Mouse (Mus musculus): ENCODE results near the gene Rps3.

DNA sequence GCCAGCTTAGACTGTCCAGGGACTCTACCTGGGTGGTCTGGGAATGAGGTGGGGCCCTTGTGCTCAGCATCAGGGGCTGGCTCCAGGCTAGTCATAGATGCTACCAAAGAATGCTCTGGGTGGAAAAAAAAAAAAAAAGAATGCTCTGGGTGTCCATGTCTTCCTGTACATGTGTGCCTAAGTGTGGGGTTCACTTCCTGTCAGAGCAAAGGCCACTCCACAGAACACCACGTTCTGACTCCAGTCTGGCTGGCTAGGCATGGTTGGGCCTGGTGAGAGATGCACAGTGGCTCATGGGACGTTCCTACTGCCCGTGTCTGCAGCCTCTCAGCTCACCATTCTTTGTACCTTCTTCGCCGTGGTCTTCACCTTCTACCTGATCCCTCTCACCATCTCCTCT is 34.9 kb downstream of the Rps3 start:
- TF ChIP-seq CTCF (IDR thresholded peaks at IDR 0.05; ENCODE audit: borderline replicate concordance, insufficient read depth, low read length) = no peak
- no peak for TF ChIP-seq POLR2A (IDR thresholded peaks at IDR 0.05; ENCODE audit: low read depth, low read length)
